Mouse (Mus musculus) limb, embryonic 13.5 days (tissue): ENCODE measurements around the gene 3110040N11Rik. TPM values are rescaled to one million over a fixed set of nuclear protein-coding genes. Genes with fewer than 3 reads are reported as not detected.

Source experiments
- ATAC-seq: fragments of 200-750 bp; cut with Nextera tagmentation; 2 replicates; pipeline ENCODE4 v1.8.0; 2017; ENCODE audit warnings: low read depth, moderate number of reproducible peaks, moderate TSS enrichment; ENCODE audit not compliant: low FRiP score
- H3K27ac ChIP-seq: fragments of 300-500 bp; sonication (generic); 2 replicates; pipeline ENCODE4 v1.5.1; 2015; ENCODE audit warnings: inconsistent platforms, mild to moderate bottlenecking, moderate library complexity
- H3K27me3 ChIP-seq: fragments of 300-500 bp; sonication (generic); 2 replicates; pipeline ENCODE4 v1.6.1; 2015; ENCODE audit warnings: mild to moderate bottlenecking, inconsistent platforms
- H3K36me3 ChIP-seq: fragments of 300-500 bp; sonication (generic); 2 replicates; pipeline ENCODE4 v1.6.1; 2015; ENCODE audit warnings: inconsistent platforms, mild to moderate bottlenecking, moderate library complexity
- H3K4me1 ChIP-seq: fragments of 300-500 bp; sonication (generic); 2 replicates; pipeline ENCODE4 v1.6.1; 2015; ENCODE audit warnings: inconsistent platforms
- H3K4me2 ChIP-seq: fragments of 300-500 bp; sonication (generic); replicated peaks from 2 replicates; pipeline ENCODE4 v1.6.1; 2015; ENCODE audit warnings: inconsistent platforms, mild to moderate bottlenecking, moderate library complexity
- H3K4me3 ChIP-seq: fragments of 300-500 bp; sonication (generic); 2 replicates; pipeline ENCODE4 v1.5.1; 2015; ENCODE audit warnings: moderate library complexity, mild to moderate bottlenecking, inconsistent platforms
- H3K9ac ChIP-seq: fragments of 300-500 bp; sonication (generic); 2 replicates; pipeline ENCODE4 v1.6.1; 2015; ENCODE audit warnings: mild to moderate bottlenecking, inconsistent platforms
- H3K9me3 ChIP-seq: fragments of 300-500 bp; sonication (generic); 2 replicates; pipeline ENCODE4 v1.6.1; 2016; ENCODE audit warnings: inconsistent platforms
- WGBS: fragments of 180-500 bp; shearing (Covaris S2); methylation state at CpG from one replicate; pipeline ENCODE4 v1.1.7; 2015; 5-methylcytosine and 5-hydroxymethylcytosine counted together
- polyA plus RNA-seq: library from polyadenylated mRNA; unstranded; fragments of >200 nt; fragmentation: Nextera tagmentation; extraction: Ambion mirVana; gene quantifications from 2 replicates; pipeline ENCODE4 v1.2.1, GENCODE M21; 2015

3110040N11Rik gene
- polyA plus RNA-seq, 1 experiment from 2014 or later: 57.3 TPM

DNA sequence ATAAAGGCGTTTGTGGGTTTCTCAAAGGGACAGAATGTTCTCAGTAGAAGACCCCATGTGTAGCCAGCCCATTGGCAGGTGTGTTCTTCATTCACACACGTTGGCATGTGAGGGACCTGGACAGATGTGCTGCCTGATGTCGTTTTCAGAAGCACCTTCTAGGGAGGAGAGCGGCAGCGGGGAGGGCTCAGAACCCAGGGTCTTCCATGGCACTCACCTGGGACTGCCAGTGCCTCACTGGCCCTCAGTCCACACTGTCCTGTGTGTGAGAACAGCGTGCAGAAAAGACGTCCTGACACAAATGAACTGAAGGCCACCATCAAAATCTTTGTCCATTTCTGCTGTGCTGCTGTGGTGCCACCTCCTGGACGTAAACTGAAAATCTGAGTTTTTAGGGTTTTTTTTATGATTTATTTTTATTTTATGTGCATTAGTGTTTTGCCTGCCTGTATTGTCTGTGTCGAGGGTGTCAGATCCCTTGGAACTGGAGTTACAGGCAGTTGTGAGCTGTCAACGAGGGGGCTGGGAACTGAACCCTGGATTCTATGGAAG lies 11.5 kb downstream of the 3110040N11Rik start:
- ATAC-seq: no peak
- Histone ChIP-seq H3K36me3 (peaks cover 35% of the 10 kb centered on the region), H3K9me3 (peaks cover 9% of the 10 kb centered on the region), H3K4me1 (no peaks in the 10 kb centered on the region), H3K9ac (0 out of 2 replicates have a peak overlapping the region, but pooled peaks have one; percentile 20), H3K27ac (no peak overlapping the region), H3K4me3 (no peak overlapping the region), H3K27me3 (no peaks in the 10 kb centered on the region), H3K4me2 (no peak overlapping the region)
- WGBS: 68% methylated on average over 10 of the region's 10 CpGs

DNA sequence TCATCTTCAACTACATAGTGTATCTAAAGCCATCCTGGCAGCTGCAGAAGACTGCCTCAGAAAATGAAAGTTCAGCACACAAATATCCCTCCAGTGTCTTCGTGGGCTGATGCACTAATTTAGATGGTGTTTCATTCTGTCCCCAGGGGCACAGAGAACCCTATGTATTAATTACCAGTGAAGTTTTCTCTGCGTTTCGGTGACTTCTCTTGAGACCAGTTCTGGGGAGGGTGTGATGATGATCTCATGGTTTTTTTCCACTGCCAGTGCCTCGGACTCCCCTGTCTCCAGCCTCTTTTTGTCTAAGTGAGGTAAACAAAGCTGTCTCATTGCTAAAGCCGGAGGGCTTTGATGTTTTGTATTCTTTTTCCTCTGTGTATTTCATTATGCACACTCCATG lies 14.0 kb downstream of the 3110040N11Rik start:
- Histone ChIP-seq H3K4me1 (no peaks in the 10 kb centered on the region), H3K27ac (no peak overlapping the region), H3K4me2 (no peak overlapping the region), H3K9me3 (peaks cover 2% of the 10 kb centered on the region), H3K27me3 (no peaks in the 10 kb centered on the region), H3K4me3 (no peak overlapping the region), H3K9ac (no peak overlapping the region), H3K36me3 (peaks cover 17% of the 10 kb centered on the region)
- ATAC-seq: no peak
- 84% methylated on average over 5 of the region's 5 CpGs for WGBS

DNA sequence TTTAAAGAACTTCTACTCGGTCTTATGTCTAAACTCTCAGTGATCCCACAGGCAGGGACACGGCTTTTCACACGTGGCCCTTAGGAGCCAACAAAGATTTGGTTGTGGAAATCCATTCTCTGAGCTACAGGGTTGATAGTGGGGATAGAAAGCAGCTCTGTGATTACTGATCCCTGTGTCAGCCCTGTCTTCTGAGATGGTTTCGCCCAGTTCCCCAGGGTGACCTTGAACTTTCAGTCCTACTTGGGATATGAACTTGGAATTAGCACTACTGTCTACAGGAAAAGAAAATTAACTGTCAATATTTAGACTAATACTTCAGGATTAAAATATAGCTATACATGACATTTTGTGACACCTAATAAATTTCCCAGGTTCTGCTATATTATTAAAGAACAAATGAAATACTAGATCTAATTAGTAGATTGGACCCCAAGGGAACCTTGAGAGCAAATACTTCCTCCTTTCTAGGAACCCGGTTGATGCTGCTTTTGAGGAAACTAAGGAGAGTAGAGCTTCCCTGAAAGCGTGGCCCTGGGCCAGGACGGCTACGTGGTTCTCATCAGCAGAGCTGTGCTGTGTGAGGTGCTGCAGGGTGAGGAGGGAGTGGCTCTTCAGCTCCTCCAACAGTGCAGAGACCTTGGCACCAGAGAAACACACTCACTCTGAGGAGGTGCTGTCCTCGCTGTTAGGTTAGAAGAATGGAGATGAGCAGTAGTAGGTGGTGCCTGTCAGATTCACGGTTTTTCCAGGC lies 16.3 kb downstream of the 3110040N11Rik start:
- H3K4me3 ChIP-seq: no peak overlapping the region
- no peak overlapping the region for H3K27ac ChIP-seq
- WGBS: 76% methylated on average over 10 of the region's 10 CpGs
- no peak overlapping the region for H3K4me2 ChIP-seq
- peaks cover 5% of the 10 kb centered on the region; the same call in 1 of the 2 replicates for H3K36me3 ChIP-seq
- H3K4me1 ChIP-seq: no peaks in the 10 kb centered on the region
- no peak overlapping the region for H3K9ac ChIP-seq
- ATAC-seq: no peak
- no peaks in the 10 kb centered on the region for H3K27me3 ChIP-seq
- no peaks in the 10 kb centered on the region for H3K9me3 ChIP-seq

DNA sequence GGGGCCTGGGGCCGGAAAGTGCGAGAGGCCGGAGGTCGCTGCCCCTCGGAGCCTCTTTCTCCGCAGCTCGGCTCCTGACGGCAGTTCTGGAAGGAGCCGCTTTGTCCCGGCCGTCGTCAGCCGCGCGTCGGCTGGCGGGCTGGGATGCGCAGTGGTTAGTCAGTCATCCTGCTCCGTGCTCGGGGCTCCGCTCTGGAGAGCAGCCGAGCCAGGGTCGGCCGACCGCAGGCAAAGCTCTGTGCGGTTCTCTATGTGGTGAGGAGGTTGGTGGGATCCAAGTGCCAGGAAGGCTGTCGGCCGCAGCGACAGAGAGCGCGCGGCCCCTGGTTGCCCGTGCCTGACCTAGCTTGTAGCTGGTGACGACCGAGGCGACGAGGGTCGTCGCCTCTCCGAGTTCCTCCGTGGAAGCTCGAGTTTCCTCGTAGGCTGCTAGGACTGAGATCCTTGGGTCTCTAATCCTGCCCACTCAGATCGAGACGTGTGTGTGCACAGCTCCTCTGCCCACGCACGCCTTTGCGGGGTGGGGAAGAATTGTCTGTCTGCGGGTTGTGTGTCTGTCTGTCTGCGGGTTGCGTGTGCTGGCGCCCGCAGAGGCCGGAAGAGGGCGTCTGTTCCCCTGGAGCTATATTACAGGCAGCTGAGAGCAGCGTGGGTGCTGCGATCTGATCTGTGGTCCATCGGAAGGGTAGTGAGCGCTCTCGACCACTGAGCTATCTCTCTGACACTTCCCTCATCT lies 26.0 kb downstream of the 3110040N11Rik start:
- peak overlapping the region; percentile 95 for H3K9ac ChIP-seq
- no peaks in the 10 kb centered on the region for H3K27me3 ChIP-seq
- no peaks in the 10 kb centered on the region for H3K36me3 ChIP-seq
- peak overlapping the region; percentile 94 for H3K4me2 ChIP-seq
- peaks cover 15% of the 10 kb centered on the region for H3K4me1 ChIP-seq
- ATAC-seq: peak; percentile 66
- peak overlapping the region; percentile 81 for H3K27ac ChIP-seq
- 3% methylated on average over 57 of the region's 60 CpGs for WGBS
- peak overlapping the region; percentile 99 for H3K4me3 ChIP-seq
- H3K9me3 ChIP-seq: no peaks in the 10 kb centered on the region

- ATAC-seq: peak; percentile 97
- Histone ChIP-seq H3K9ac (peak within 1 kb of the TSS; percentile 95), H3K27me3 (no peaks in the 10 kb centered on the region), H3K4me1 (peaks cover 15% of the 10 kb centered on the region), H3K27ac (peak within 1 kb of the TSS; percentile 81), H3K9me3 (no peaks in the 10 kb centered on the region), H3K36me3 (no peaks in the 10 kb centered on the region), H3K4me2 (peak within 1 kb of the TSS; percentile 94), H3K4me3 (peak within 1 kb of the TSS; percentile 99)
- under 1% methylated on average over 54 of the region's 56 CpGs for WGBS
Observed at GRCm38 (mm10) chr7:81762180-81763109, 26.8 kb downstream of the 3110040N11Rik start, which contains the start of gene Ramac. Gene Ramac, plus strand, starts transcription at chr7:81762925.

- Histone ChIP-seq H3K27me3 (no peaks in the 10 kb centered on the region), H3K4me1 (no peaks in the 10 kb centered on the region), H3K4me3 (no peak overlapping the region), H3K9ac (no peak overlapping the region), H3K9me3 (no peaks in the 10 kb centered on the region), H3K4me2 (no peak overlapping the region), H3K36me3 (no peaks in the 10 kb centered on the region), H3K27ac (no peak overlapping the region)
- ATAC-seq: no peak
- 87% methylated on average over 3 of the region's 3 CpGs for WGBS
Observed at GRCm38 (mm10) chr7:81747956-81748355, 41.3 kb downstream of the 3110040N11Rik start.

- no peak overlapping the region for H3K4me2 ChIP-seq
Observed at GRCm38 (mm10) chr7:81744145-81744544, 45.1 kb downstream of the 3110040N11Rik start.

DNA sequence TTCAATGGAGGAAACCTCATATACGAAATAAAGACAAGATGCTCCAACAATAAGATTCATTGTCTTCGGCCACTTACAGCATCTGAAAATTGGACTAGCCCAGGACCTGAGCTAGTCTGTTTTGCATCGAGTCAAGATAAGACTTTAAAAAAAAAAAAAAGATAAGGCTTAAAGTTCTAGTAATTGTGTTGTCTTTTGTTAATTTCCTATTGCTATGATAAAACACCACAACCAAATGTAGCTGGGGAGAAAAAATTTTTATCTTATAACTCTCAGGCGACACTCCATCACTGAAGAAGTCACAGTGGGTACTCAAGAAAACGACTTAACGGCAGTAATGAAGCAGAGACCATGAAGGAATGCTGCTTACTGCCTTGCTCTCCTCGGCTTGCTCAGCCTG lies 49.3 kb downstream of the 3110040N11Rik start:
- Histone ChIP-seq H3K4me2 (no peak overlapping the region), H3K36me3 (no peaks in the 10 kb centered on the region), H3K4me3 (no peak overlapping the region), H3K9me3 (no peaks in the 10 kb centered on the region), H3K27ac (no peak overlapping the region), H3K9ac (no peak overlapping the region), H3K4me1 (peaks cover 7% of the 10 kb centered on the region; the same call in 1 of the 2 replicates), H3K27me3 (no peaks in the 10 kb centered on the region)
- ATAC-seq: no peak
- 88% methylated on average over 7 of the region's 7 CpGs for WGBS

More at GRCm38 (mm10) chr7:81744145-81744544, 45.1 kb downstream of the 3110040N11Rik start:
- Histone ChIP-seq H3K9ac (no peak overlapping the region), H3K27ac (no peak overlapping the region), H3K27me3 (no peaks in the 10 kb centered on the region), H3K36me3 (no peaks in the 10 kb centered on the region), H3K9me3 (no peaks in the 10 kb centered on the region), H3K4me3 (no peak overlapping the region), H3K4me1 (no peaks in the 10 kb centered on the region)
- WGBS: 56% methylated on average over 4 of the region's 4 CpGs
- peak; percentile 51; the same call in 1 of the 2 replicates for ATAC-seq

- Histone ChIP-seq H3K9me3 (no peaks in the 10 kb centered on the region), H3K4me1 (peaks cover 7% of the 10 kb centered on the region; the same call in 1 of the 2 replicates), H3K4me2 (no peak overlapping the region), H3K36me3 (no peaks in the 10 kb centered on the region), H3K27ac (no peak overlapping the region), H3K9ac (no peak overlapping the region), H3K27me3 (no peaks in the 10 kb centered on the region), H3K4me3 (no peak overlapping the region)
- no peak for ATAC-seq
- 74% methylated on average over 8 of the region's 8 CpGs for WGBS
Observed at GRCm38 (mm10) chr7:81738720-81739385, 50.4 kb downstream of the 3110040N11Rik start.

GRCm38 (mm10) chr7:81735300-81736048 lies 53.8 kb downstream of the 3110040N11Rik start:
- H3K36me3 ChIP-seq: no peaks in the 10 kb centered on the region
- H3K4me3 ChIP-seq: no peak overlapping the region
- no peaks in the 10 kb centered on the region for H3K9me3 ChIP-seq
- H3K27ac ChIP-seq: no peak overlapping the region
- H3K4me2 ChIP-seq: no peak overlapping the region
- WGBS: 54% methylated on average over 9 of the region's 9 CpGs
- peaks cover 7% of the 10 kb centered on the region; the same call in 1 of the 2 replicates for H3K4me1 ChIP-seq
- ATAC-seq: no peak
- H3K9ac ChIP-seq: no peak overlapping the region
- no peaks in the 10 kb centered on the region for H3K27me3 ChIP-seq
